Mouse (Mus musculus): ENCODE data around the gene Kcnh2. TPM values are rescaled to one million over a fixed set of nuclear protein-coding genes. Genes with fewer than 3 reads are reported as not detected.
A peak's percentile ranks its signal among the peaks of the same experiment; 100 is the strongest.

The Kcnh2 gene
- polyA plus RNA-seq, 1 experiment from 2014 or later, result 12.8 TPM

DNA sequence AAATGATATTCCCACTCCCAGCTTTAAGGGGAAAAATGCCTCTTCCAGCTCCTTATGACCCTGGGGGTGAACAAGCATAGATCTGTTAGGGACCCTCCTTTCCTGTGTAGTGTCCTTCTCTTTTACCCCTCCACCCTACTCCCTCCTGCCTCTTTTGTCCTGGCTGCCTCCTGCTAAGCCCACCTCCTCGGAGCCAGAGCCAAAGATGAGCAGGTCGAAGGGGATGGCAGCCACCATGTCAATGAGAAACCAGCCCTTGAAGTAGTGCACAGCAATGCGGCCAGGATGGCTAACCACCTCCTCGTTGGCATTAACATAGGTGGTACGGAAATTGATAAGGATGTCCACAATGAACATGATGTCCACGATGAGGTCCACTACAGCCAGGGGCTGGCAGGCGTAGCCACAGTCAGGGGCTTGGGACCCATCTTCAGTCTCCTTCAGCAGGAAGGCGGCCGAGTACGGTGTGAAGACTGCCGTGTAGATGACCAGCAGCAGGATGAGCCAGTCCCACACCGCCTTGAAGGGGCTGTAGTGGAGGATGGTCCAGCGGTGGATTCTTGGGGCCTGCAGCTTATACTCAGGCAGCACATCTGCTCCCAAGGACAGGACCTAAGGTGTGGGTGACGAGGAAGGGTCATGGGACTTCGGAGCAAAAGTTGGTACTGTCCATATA, 25.1 kb downstream of the Kcnh2 start:
- Histone ChIP-seq H3K9ac (no peak overlapping the region), H3K27me3 (peaks cover 6% of the 10 kb centered on the region; the same call in 1 of the 2 replicates), H3K4me1 (replicated peaks) (peaks cover 59% of the 10 kb centered on the region), H3K4me3 (no peak overlapping the region), H3K27ac (no peak overlapping the region), H3K9me3 (no peaks in the 10 kb centered on the region), H3K36me3 (peaks cover 44% of the 10 kb centered on the region), H3K4me2 (no peak overlapping the region)
- ATAC-seq (ENCODE audit: low FRiP score), result no peak
- 91% methylated on average over 15 of the region's 15 CpGs for WGBS

DNA sequence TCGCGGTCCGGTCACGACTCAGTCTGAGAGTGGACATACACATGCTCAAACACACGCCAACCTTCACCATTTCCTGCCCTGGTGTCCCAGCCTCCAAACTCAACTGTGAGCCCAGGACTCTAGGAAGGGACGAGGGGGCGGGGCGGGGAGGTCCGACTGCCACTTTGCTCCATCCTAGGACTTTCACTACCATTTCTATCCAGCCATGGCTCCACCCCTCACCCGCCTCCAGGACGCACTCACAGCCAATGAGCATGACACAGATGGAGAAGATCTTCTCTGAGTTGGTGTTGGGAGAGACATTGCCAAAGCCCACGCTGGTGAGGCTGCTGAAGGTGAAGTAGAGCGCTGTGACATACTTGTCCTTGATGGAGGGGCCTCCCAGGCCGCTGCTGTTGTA, 26.2 kb downstream of the Kcnh2 start:
- WGBS, result 47% methylated on average over 14 of the region's 14 CpGs

DNA sequence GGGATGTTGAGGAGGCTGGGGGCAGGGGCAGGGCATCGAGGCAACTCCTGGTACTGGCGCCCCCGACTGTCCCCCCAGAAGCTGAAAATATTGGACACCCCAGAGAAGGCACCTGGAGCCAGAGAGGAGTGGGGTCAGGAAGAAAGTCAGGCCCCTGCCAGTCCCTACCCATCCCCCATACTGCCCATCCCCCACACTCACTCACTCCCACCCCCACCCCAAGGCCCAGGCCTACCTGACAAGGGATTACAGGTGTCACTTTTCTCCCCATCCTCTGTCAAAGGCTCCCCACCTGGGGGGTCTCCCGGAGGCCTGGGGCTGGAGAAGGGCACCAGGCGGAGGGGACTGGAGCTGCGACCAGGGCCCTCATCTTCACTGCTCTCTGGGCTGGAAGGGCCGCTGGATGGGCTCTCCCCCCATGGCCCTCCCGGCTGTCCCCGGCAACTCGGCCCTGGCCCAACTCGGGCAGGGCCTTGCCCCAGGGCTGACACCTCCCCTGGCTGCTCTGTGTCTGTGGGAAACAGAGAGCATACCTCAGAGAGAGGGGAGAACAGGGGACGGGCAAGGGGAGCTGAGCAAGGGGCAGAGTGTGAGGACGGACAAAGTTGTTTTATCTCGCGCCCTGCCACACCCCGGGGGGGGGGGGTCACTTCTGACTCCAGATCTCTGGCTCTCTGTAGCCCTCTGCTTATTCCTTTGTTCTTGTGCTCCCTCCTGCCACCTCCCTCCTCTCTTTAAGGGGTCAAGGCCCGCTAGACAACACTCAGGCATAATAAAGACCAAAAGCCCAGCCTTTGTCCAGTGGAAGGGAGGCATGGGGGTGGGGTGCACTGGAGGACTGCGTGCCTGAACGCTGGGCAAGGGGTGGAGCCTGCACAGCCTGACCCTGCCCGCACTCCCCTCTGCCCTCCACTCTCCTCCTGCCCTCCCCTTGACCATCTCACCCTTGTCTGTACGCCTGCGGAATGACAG, 29.4 kb downstream of the Kcnh2 start:
- H3K9ac ChIP-seq, result peak overlapping the region; percentile 35
- no peak overlapping the region for H3K27ac ChIP-seq
- 9% methylated on average over 22 of the region's 22 CpGs for WGBS

More for the DNA sequence above, 26.2 kb downstream of the Kcnh2 start:
- H3K27ac ChIP-seq, result no peak overlapping the region
- no peak overlapping the region for H3K9ac ChIP-seq
- no peak overlapping the region for H3K4me3 ChIP-seq
- peaks cover 6% of the 10 kb centered on the region; the same call in 1 of the 2 replicates for H3K27me3 ChIP-seq
- no peak for ATAC-seq (ENCODE audit: low FRiP score)
- H3K4me2 ChIP-seq, result no peak overlapping the region
- peaks cover 63% of the 10 kb centered on the region for H3K4me1 ChIP-seq (replicated peaks)
- peaks cover 52% of the 10 kb centered on the region for H3K36me3 ChIP-seq
- no peaks in the 10 kb centered on the region for H3K9me3 ChIP-seq

DNA sequence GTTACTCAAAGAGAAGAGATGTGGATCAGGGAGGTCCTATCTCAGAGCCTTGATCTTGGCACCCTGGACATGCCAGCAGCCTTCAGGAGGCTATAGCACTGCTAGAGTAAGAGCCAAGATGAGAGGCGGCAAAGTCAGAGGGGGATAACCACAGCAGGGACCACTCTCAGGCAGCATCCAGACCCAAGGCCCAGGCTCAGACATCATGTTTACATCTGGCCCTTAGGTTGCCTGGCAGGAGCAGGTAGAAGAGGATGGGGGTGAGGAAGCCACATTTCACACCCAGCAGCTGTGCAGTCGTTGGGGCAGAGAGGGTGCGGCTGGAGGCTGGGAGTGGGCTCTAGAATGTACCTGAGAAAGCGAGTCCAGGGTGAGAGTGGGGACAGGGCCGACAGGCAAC, 30.5 kb downstream of the Kcnh2 start:
- Histone ChIP-seq H3K27ac (peak overlapping the region; percentile 35; the same call in 1 of the 2 replicates), H3K9ac (peak overlapping the region; percentile 49), H3K4me1 (replicated peaks) (peaks cover 41% of the 10 kb centered on the region), H3K4me3 (no peak overlapping the region), H3K36me3 (peaks cover 63% of the 10 kb centered on the region), H3K27me3 (peaks cover 6% of the 10 kb centered on the region; the same call in 1 of the 2 replicates), H3K4me2 (no peak overlapping the region), H3K9me3 (no peaks in the 10 kb centered on the region)
- WGBS, result 50% methylated on average over 5 of the region's 5 CpGs
- no peak for ATAC-seq (ENCODE audit: low FRiP score)

More for the DNA sequence above, 29.4 kb downstream of the Kcnh2 start:
- Histone ChIP-seq H3K4me1 (replicated peaks) (peaks cover 41% of the 10 kb centered on the region), H3K9me3 (no peaks in the 10 kb centered on the region), H3K36me3 (peaks cover 70% of the 10 kb centered on the region), H3K4me2 (0 out of 2 replicates have a peak overlapping the region, but pooled peaks have one; percentile 4), H3K27me3 (peaks cover 6% of the 10 kb centered on the region; the same call in 1 of the 2 replicates), H3K4me3 (no peak overlapping the region)
- ATAC-seq (ENCODE audit: low FRiP score), result peak; percentile 37; the same call in 1 of the 2 replicates

DNA sequence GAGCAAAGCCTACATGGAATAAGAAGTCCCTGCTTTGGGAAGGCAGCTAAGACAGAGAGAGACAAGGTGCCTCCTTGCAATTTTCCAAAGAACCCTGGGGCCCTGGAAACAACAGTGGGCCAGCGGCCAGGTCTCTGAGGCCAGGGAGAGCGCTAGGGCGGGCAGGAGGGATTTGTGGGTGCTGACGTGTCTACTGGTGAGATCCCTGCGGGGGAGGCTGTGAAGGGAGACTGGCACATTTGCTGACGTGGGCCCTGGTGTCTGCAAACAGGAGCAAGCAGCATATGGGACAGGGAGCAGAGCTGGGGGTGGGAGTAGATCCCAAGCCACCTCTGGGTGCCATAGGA, 31.0 kb downstream of the Kcnh2 start:
- Histone ChIP-seq H3K9ac (no peak overlapping the region; the same call in none of the 2 replicates), H3K9me3 (no peaks in the 10 kb centered on the region), H3K27me3 (peaks cover 6% of the 10 kb centered on the region; the same call in 1 of the 2 replicates), H3K27ac (peak overlapping the region; percentile 35; the same call in 1 of the 2 replicates), H3K4me3 (no peak overlapping the region), H3K4me2 (no peak overlapping the region), H3K36me3 (peaks cover 58% of the 10 kb centered on the region), H3K4me1 (replicated peaks) (peaks cover 38% of the 10 kb centered on the region)
- WGBS, result 34% methylated on average over 6 of the region's 6 CpGs
- ATAC-seq (ENCODE audit: low FRiP score), result no peak

DNA sequence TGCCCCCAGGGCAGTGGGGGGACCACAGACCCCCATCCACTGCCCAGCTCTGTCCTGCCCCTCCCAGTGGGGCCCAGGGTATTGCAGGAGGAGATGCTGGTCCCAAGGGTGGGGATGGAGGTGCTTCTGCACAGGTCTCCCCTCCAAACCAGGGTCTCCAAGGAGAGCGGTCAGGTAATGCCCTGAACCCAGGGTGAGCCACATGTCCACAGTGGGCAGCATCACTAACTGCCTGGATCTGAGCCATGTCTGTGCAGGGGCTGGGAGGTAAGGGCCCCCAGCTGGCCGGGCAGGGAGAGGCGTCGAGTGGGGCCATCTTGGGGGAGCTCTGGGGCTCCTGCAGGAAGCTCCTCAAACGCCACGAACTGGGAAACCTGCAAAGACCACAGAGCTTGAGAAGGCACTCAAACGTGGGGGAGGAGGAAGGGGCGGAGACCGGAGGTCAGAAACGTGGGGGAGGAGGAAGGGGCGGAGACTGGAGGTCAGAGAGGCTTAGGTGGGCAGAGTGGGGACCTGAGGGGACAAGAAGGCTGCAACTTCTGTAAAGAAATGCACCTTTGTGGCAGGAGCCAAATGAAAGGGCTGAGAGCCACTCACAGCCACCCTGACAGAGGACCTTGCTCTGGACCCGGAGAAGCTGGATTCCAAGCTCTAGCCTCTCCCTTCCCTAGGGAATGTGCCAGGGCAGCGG, 31.5 kb downstream of the Kcnh2 start:
- 21% methylated on average over 13 of the region's 13 CpGs for WGBS
- Histone ChIP-seq H3K9me3 (no peaks in the 10 kb centered on the region), H3K4me2 (no peak overlapping the region), H3K4me1 (replicated peaks) (peaks cover 38% of the 10 kb centered on the region), H3K9ac (no peak overlapping the region), H3K36me3 (peaks cover 53% of the 10 kb centered on the region), H3K27me3 (peaks cover 6% of the 10 kb centered on the region; the same call in 1 of the 2 replicates), H3K27ac (no peak overlapping the region), H3K4me3 (no peak overlapping the region)
- no peak for ATAC-seq (ENCODE audit: low FRiP score)

DNA sequence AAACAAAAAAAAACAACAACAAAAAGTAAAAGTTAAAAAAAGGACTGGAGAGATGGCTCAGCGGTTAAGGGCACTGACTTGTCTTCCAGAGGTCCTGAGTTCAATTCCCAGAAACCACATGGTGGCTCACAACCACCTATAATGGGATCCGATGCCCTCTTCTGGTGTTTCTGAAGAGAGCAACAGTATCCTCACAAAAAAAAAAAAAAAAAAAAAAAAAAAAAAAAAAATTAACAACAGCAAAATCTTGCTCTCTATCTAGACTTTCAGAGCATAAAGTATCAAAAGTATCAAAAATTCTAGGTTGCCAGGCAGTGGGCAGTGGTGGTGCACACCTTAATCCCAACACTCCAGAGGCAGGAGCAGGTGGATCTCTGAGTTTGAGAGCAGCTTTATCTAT, 42.2 kb downstream of the Kcnh2 start:
- WGBS, result 100% methylated on average over 2 of the region's 2 CpGs
- Histone ChIP-seq H3K27me3 (no peaks in the 10 kb centered on the region), H3K4me2 (no peak overlapping the region), H3K4me3 (no peak overlapping the region), H3K9ac (no peak overlapping the region), H3K27ac (no peak overlapping the region), H3K36me3 (no peaks in the 10 kb centered on the region), H3K9me3 (peaks cover 9% of the 10 kb centered on the region; the same call in 1 of the 2 replicates), H3K4me1 (replicated peaks) (no peaks in the 10 kb centered on the region)
- ATAC-seq (ENCODE audit: low FRiP score), result no peak

DNA sequence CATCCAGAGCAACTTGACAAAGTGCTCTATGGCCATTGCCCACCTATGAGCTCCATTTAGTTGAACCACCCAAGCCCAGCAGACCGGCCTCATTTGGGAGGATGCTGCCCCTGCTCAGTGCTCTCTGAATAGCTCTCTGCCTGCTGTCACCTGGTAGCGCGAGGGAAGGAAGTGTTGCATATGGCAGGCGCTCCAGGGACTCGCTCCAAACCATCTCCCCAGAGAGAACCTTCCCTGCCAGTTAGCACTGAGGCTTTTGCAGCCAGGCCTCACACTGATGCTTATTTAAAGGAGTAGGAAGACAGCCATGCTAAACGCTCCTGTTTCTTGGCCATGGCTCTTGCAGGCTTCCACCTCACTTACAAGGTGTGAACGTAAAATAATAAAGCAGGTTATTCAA, 42.8 kb downstream of the Kcnh2 start:
- Histone ChIP-seq H3K9me3 (0 out of 2 replicates have a peak, but pooled peaks cover 4% of the 10 kb centered on the region), H3K27ac (no peak overlapping the region), H3K4me1 (replicated peaks) (no peaks in the 10 kb centered on the region), H3K36me3 (no peaks in the 10 kb centered on the region), H3K4me3 (no peak overlapping the region), H3K9ac (no peak overlapping the region), H3K27me3 (no peaks in the 10 kb centered on the region), H3K4me2 (no peak overlapping the region)
- WGBS, result 67% methylated on average over 7 of the region's 7 CpGs
- no peak for ATAC-seq (ENCODE audit: low FRiP score)

DNA sequence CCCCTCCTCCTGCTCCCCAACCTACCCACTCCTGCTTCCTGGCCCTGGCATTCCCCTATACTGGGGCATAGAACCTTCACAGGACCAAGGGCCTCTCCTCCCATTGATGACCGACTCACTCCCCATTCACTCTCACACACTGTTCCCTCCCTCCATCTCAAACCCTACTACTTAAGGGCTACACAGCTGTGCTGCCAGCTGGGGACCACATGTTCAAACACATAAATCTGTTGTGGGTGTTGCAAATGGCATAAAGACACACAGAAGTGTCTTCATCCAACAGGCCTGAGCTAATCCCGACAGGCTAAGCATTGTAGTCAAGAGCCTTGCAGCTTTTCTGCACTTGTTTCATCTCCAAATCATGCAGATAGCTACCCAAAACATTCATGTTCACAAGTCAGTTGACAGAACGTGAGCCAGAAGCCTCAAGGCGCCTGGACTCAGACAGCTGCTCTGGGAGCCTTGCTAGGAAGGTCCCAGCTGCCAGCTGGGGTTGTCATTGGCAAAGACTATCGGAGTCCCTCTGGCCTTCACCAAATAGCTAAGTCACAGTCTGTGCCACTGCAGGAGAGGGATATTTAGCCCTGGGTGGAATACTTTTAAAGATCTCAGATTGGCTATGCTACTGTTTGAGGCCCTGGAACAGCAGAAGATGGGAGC, 44.2 kb downstream of the Kcnh2 start:
- ATAC-seq (ENCODE audit: low FRiP score), result no peak
- no peaks in the 10 kb centered on the region for H3K27me3 ChIP-seq
- 69% methylated on average over 5 of the region's 5 CpGs for WGBS

DNA sequence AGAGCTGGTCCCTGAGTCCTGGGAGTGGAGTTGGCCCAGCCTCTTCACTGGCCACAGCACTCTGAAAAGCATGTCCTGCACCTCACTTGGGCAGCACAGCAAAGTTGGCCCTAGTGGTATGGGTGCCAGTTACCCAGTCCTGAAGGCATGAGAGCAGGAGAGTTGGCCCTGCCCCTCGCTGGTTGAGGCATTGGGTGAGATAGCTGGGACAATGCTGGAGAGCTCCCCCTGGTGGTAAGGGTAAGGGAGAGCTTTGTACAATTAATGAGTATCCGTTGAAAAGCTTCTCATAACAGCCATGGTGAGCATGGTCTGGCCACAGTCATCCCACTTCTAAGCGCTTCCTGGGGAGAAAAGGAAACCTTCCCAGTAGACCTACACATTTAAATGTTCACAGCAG, 48.2 kb downstream of the Kcnh2 start:
- WGBS, result 65% methylated on average over 3 of the region's 3 CpGs

More for the DNA sequence above, 44.2 kb downstream of the Kcnh2 start:
- H3K4me3 ChIP-seq, result no peak overlapping the region
- no peaks in the 10 kb centered on the region for H3K4me1 ChIP-seq (replicated peaks)
- no peak overlapping the region for H3K4me2 ChIP-seq
- H3K9ac ChIP-seq, result no peak overlapping the region
- no peaks in the 10 kb centered on the region for H3K36me3 ChIP-seq
- H3K27ac ChIP-seq, result no peak overlapping the region; the same call in 1 of the 2 replicates
- 0 out of 2 replicates have a peak, but pooled peaks cover 4% of the 10 kb centered on the region for H3K9me3 ChIP-seq

DNA sequence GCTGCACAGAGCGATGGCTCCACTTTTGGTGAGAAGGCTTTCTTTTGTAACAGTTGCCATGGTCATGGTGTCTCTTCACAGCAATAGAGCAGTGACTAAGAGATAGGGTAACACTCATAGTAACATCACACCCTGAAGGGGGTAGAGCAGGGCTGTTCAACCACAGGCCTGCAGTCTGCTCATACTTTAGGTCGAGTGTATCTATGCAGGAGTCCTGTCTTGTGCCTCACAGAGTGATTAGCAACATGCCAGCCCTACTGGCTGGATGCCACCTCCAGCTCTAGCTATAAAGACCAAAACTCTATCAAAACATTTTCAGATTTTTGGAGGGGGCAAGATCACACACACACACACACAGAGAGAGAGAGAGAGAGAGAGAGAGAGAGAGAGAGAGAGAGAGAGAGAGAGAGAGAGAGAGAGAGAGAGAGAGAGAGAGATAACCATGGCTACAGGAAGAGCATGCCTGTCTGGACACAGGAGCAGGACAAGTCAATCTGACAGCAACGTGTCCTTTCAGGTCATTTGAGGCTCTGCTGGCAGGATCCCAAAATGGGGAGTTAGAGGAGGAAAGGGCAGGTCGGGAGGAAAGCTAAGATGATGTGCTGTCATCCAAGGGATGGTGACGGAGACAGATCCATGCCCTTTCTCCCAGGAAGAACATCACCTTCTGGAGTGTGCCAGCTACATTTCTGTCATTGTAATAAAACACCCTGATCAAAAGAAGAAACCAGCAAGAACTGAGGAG, 51.4 kb downstream of the Kcnh2 start:
- H3K27me3 ChIP-seq, result no peaks in the 10 kb centered on the region
- H3K36me3 ChIP-seq, result no peaks in the 10 kb centered on the region
- H3K9ac ChIP-seq, result no peak overlapping the region
- H3K27ac ChIP-seq, result no peak overlapping the region
- 44% methylated on average over 5 of the region's 5 CpGs for WGBS
- H3K4me1 ChIP-seq (replicated peaks), result no peaks in the 10 kb centered on the region
- no peaks in the 10 kb centered on the region for H3K9me3 ChIP-seq
- no peak overlapping the region for H3K4me3 ChIP-seq
- ATAC-seq (ENCODE audit: low FRiP score), result no peak
- no peak overlapping the region for H3K4me2 ChIP-seq

More for the DNA sequence above, 48.2 kb downstream of the Kcnh2 start:
- no peak for ATAC-seq (ENCODE audit: low FRiP score)
- H3K27me3 ChIP-seq, result no peaks in the 10 kb centered on the region
- no peaks in the 10 kb centered on the region for H3K36me3 ChIP-seq
- no peak overlapping the region for H3K4me3 ChIP-seq
- H3K4me2 ChIP-seq, result no peak overlapping the region
- H3K9ac ChIP-seq, result no peak overlapping the region
- H3K27ac ChIP-seq, result no peak overlapping the region
- no peaks in the 10 kb centered on the region for H3K4me1 ChIP-seq (replicated peaks)
- H3K9me3 ChIP-seq, result 0 out of 2 replicates have a peak, but pooled peaks cover 4% of the 10 kb centered on the region
